Mouse (Mus musculus): ENCODE measurements around the gene Pdcl2.

Pdcl2 gene

GRCm38 (mm10) chr5:76303379-76303744, 27.6 kb downstream of the Pdcl2 start:
- DNase-seq: no peak

- DNase-seq: no peak
Measured at GRCm38 (mm10) chr5:76302009-76302408, 28.9 kb downstream of the Pdcl2 start.

GRCm38 (mm10) chr5:76289234-76289691, 41.7 kb downstream of the Pdcl2 start:
- DNase-seq: peak; percentile 46

GRCm38 (mm10) chr5:76288256-76288655, 42.7 kb downstream of the Pdcl2 start:
- no peak for DNase-seq

GRCm38 (mm10) chr5:76287062-76287461, 43.9 kb downstream of the Pdcl2 start:
- no peak for DNase-seq

GRCm38 (mm10) chr5:76285699-76286098, 45.3 kb downstream of the Pdcl2 start:
- no peak for DNase-seq

GRCm38 (mm10) chr5:76283890-76284289, 47.1 kb downstream of the Pdcl2 start:
- no peak for DNase-seq

- DNase-seq: no peak
Measured at GRCm38 (mm10) chr5:76274977-76275376, 56.0 kb downstream of the Pdcl2 start.
